Mouse (Mus musculus): ENCODE measurements at regions not wholly inside any gene's neighbourhood (a gene's known extent, or its start where the extent isn't known, plus 50 kb on each side); places are given as distances from the start of the nearest gene placed in this dataset.

DNA sequence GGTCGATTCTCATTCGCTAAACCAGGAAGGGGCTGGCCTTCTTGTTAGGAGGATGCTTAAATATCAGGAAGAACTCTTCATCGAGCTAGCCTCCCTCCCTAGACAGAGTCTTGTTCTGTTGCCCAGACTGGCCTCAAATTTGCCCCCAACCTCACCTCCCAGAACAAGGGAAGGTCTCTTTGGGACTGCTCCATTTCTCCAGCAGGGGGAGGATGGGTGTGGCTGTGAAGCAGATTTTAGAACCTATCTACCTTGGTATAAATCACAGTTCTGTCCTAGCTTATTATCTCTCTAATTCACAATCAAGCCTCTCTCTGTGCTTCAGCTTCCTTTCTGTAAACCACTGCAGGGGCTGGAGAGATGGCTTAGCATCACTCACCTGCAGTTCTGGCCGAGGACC, 75.1 kb downstream of the Dmrta2 start:
- Histone ChIP-seq H3K9ac (ENCODE audit: insufficient read depth, low read depth) (no peak overlapping the region), H3K27ac (ENCODE audit: insufficient read depth, low read depth) (no peak overlapping the region), H3K4me1 (ENCODE audit: control insufficient read depth in 1 of 2, insufficient read depth in 2 of 2) (peaks cover 2 to 5% of the 10 kb centered on the region in 2 experiments; a peak in 3 of 4 replicates), H3K4me2 (ENCODE audit: insufficient read depth, low read depth, poor library complexity, severe bottlenecking) (no peak overlapping the region), H3K27me3 (replicated peaks) (peaks cover 24% of the 10 kb centered on the region), H3K36me3 (replicated peaks in 1 of 2; ENCODE audit: control insufficient read depth in 1 of 2, insufficient read depth in 1 of 2, low read length in 1 of 2) (no peaks in the 10 kb centered on the region), H3K4me3 (replicated peaks in 1 of 3; ENCODE audit: low read depth in 2 of 3, low read length in 2 of 3, poor library complexity in 1 of 3) (no peak overlapping the region), H3K79me2 (replicated peaks; ENCODE audit: control insufficient read depth, extremely low read depth, insufficient read depth, poor library complexity, severe bottlenecking) (no peaks in the 10 kb centered on the region), H3K9me3 (replicated peaks; ENCODE audit: low read length) (no peaks in the 10 kb centered on the region)
- peak; percentile 8 for DNase-seq (ENCODE audit: extremely low read depth)
- no peak for TF ChIP-seq UBTF (IDR thresholded peaks at IDR 0.05; ENCODE audit: low read depth, low read length)
- TF ChIP-seq SMC3 (IDR thresholded peaks at IDR 0.05; ENCODE audit: low read depth, low read length): 0 out of 2 replicates have a peak, but pooled peaks have one; percentile 5
- TF ChIP-seq RCOR1 (conservative IDR thresholded peaks at IDR 0.05; ENCODE audit: low read depth, low read length): no peak
- TF ChIP-seq CTCF (conservative IDR thresholded peaks at IDR 0.05 in 1 of 2, IDR thresholded peaks at IDR 0.05 in 1 of 2; ENCODE audit: low read depth in 2 of 2, low read length in 2 of 2): peak in 1 of 2 experiments; percentile 50; a peak in 3 of 4 replicates
- in situ Hi-C loops (cut with MboI; ENCODE audit: low pct_ligation_motif_present, low pct_unique_long_range_greater_than_20kb, low sequenced_read_pairs): no loop called here
- dilution Hi-C loops (cut with MboI; ENCODE audit: extremely low pct_ligation_motif_present, extremely low pct_unique_long_range_greater_than_20kb, low sequenced_read_pairs): no loop called here

DNA sequence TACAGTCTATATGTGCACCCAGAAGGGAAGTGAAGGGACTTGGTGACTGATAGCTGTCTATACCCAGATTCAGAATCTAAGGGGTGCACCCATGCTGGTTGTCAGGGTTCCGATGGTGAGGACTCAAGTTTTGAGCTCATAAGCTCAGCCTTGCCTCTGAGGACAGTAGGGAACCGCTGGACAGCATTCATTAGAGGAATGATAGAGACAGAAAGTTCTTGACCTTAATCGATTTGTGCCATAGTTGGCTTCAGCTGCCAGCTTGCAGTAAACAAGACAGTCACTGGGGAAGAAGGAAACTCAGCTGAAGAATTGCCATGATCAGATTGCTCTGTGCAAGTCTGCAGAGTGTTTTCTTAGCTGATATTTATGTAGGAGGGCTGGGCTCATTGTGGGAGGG, 96.0 kb downstream of the Dmrta2 start:
- no peaks in the 10 kb centered on the region for H3K36me3 ChIP-seq (replicated peaks in 1 of 2; ENCODE audit: control insufficient read depth in 1 of 2, insufficient read depth in 1 of 2, low read length in 1 of 2)
- no peak overlapping the region for H3K9ac ChIP-seq (ENCODE audit: insufficient read depth, low read depth)
- no peak for TF ChIP-seq RAD21 (IDR thresholded peaks at IDR 0.05; ENCODE audit: low read depth, low read length)
- no peak for TF ChIP-seq MYC (IDR thresholded peaks at IDR 0.05; ENCODE audit: low read depth, low read length)
- TF ChIP-seq ELF1 (IDR thresholded peaks at IDR 0.05; ENCODE audit: low read depth, low read length): no peak
- no peak for TF ChIP-seq MAZ (IDR thresholded peaks at IDR 0.05; ENCODE audit: low read depth, low read length)
- TF ChIP-seq USF1 (IDR thresholded peaks at IDR 0.05; ENCODE audit: low read depth, low read length): no peak
- TF ChIP-seq ZC3H11A (IDR thresholded peaks at IDR 0.05; ENCODE audit: low read depth, low read length): no peak
- no peak for TF ChIP-seq JUN (IDR thresholded peaks at IDR 0.05; ENCODE audit: insufficient read depth, low read depth, low read length)
- no peak for TF ChIP-seq HCFC1 (IDR thresholded peaks at IDR 0.05; ENCODE audit: low read depth, low read length)
- H3K4me3 ChIP-seq (replicated peaks in 1 of 3; ENCODE audit: low read depth in 2 of 3, low read length in 2 of 3, poor library complexity in 1 of 3): no peak overlapping the region
- H3K4me2 ChIP-seq (ENCODE audit: insufficient read depth, low read depth, poor library complexity, severe bottlenecking): no peak overlapping the region
- no peak for DNase-seq (ENCODE audit: extremely low read depth)
- H3K9me3 ChIP-seq (replicated peaks; ENCODE audit: low read length): no peaks in the 10 kb centered on the region
- no peak overlapping the region for H3K27ac ChIP-seq (ENCODE audit: insufficient read depth, low read depth)
- H3K27me3 ChIP-seq (replicated peaks): peaks cover 61% of the 10 kb centered on the region
- H3K4me1 ChIP-seq (ENCODE audit: control insufficient read depth in 1 of 2, insufficient read depth in 2 of 2): no peaks in the 10 kb centered on the region
- no peaks in the 10 kb centered on the region for H3K79me2 ChIP-seq (replicated peaks; ENCODE audit: control insufficient read depth, extremely low read depth, insufficient read depth, poor library complexity, severe bottlenecking)
- in situ Hi-C loops (cut with MboI; ENCODE audit: low pct_ligation_motif_present, low pct_unique_long_range_greater_than_20kb, low sequenced_read_pairs): no loop called here
- dilution Hi-C loops (cut with MboI; ENCODE audit: extremely low pct_ligation_motif_present, extremely low pct_unique_long_range_greater_than_20kb, low sequenced_read_pairs): no loop called here

DNA sequence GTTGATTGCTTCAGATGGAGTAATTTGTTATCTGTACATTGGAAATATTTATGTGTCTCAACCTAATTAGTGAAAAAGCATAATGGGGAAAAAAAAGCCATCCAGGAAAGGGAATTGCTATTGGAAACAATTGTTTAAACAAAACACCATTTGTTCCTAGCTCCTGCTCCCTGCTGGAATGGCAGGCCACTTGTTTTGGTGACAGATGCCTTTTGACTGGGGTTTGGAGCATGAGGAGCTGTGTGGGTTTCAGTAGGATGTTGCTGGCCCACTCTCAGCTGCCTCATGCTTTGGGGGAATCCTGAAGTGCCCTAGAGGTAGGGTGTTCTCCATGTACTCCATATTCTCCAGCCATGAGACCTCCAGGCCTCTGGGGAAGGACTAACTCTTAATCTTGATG, 105.5 kb downstream of the Dmrta2 start:
- TF ChIP-seq ZNF384 (IDR thresholded peaks at IDR 0.05; ENCODE audit: low read depth, low read length): no peak
- TF ChIP-seq E2F4 (IDR thresholded peaks at IDR 0.05; ENCODE audit: insufficient replicate concordance, low read depth, low read length): no peak
- TF ChIP-seq HCFC1 (IDR thresholded peaks at IDR 0.05; ENCODE audit: low read depth, low read length): no peak
- TF ChIP-seq RCOR1 (conservative IDR thresholded peaks at IDR 0.05; ENCODE audit: low read depth, low read length): no peak
- no peak for TF ChIP-seq ZKSCAN1 (IDR thresholded peaks at IDR 0.05; ENCODE audit: borderline replicate concordance, low read depth, low read length)
- in situ Hi-C loops (cut with MboI; ENCODE audit: low pct_ligation_motif_present, low pct_unique_long_range_greater_than_20kb, low sequenced_read_pairs) (no loop called here), dilution Hi-C loops (cut with MboI; ENCODE audit: extremely low pct_ligation_motif_present, extremely low pct_unique_long_range_greater_than_20kb, low sequenced_read_pairs) (no loop called here)
- H3K4me1 ChIP-seq (ENCODE audit: control insufficient read depth in 1 of 2, insufficient read depth in 2 of 2): no peaks in the 10 kb centered on the region
- peaks cover 25% of the 10 kb centered on the region for H3K27me3 ChIP-seq (replicated peaks)
- H3K27ac ChIP-seq (ENCODE audit: insufficient read depth, low read depth): no peak overlapping the region
- no peak overlapping the region for H3K4me3 ChIP-seq (replicated peaks in 1 of 3; ENCODE audit: low read depth in 2 of 3, low read length in 2 of 3, poor library complexity in 1 of 3)
- H3K36me3 ChIP-seq (replicated peaks in 1 of 2; ENCODE audit: control insufficient read depth in 1 of 2, insufficient read depth in 1 of 2, low read length in 1 of 2): no peaks in the 10 kb centered on the region
- H3K79me2 ChIP-seq (replicated peaks; ENCODE audit: control insufficient read depth, extremely low read depth, insufficient read depth, poor library complexity, severe bottlenecking): no peaks in the 10 kb centered on the region
- H3K4me2 ChIP-seq (ENCODE audit: insufficient read depth, low read depth, poor library complexity, severe bottlenecking): no peak overlapping the region
- H3K9ac ChIP-seq (ENCODE audit: insufficient read depth, low read depth): no peak overlapping the region
- H3K9me3 ChIP-seq (replicated peaks; ENCODE audit: low read length): no peaks in the 10 kb centered on the region
- no peak for DNase-seq (ENCODE audit: extremely low read depth)
